Mouse (Mus musculus) left cerebral cortex, postnatal 25 days (tissue): ENCODE data around the gene Cysltr2. TPM values are rescaled to one million over a fixed set of nuclear protein-coding genes. Genes with fewer than 3 reads are reported as not detected.

Experiments used
- DNase-seq, 2 experiments: peaks; one replicate each; pipeline ENCODE4 v3.0.0; 2022; ENCODE audit warnings: low spot score in 2 of 2, mixed read lengths in 1 of 2
- intact Hi-C: fragments of 180-260 bp; cut with DNase I; formaldehyde crosslinking; loops from one replicate; pipeline ENCODE4 v1.15.1; 2025
- total RNA-seq, 2 experiments: library from RNA; stranded (reverse); gene quantifications; 2 replicates each; pipeline ENCODE4 v1.2.3; 2021

The Cysltr2 gene
- total RNA-seq, 2 experiments from 2014 or later: 0.71 to 1.8 TPM

- intact Hi-C loops: loop anchor here (5.0 kb wide), 1 partner anchor 418 kb away; no protein-coding TSS in a partner anchor
Measured at GRCm38 (mm10) chr14:73000325-73000724, 48.6 kb downstream of the Cysltr2 start.

DNA sequence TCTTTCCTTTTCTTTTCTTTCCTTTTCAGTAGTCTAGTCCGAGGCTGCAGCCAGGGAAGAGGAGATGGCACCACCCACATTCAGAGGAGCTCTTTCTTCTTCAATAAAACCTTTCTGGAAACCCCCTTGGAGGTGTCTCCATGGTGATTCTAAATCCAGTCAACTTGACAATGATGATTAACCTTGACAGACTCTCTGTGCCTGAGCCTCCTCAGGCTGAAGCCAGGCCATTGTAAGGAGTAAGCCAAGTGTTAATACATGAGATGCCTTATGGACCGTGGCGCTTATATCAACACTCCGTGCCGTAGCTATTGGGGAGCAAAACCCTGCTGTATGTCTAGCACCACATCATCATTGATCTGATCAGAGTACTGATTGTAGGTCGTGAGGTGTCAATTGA, 50.8 kb downstream of the Cysltr2 start:
- intact Hi-C loops: loop anchor here (5.0 kb wide), 1 partner anchor 466 kb away; no protein-coding TSS in a partner anchor
- DNase-seq: no peak

More at GRCm38 (mm10) chr14:73000325-73000724, 48.6 kb downstream of the Cysltr2 start:
- peak; percentile 42 to 48 for DNase-seq

- DNase-seq: no peak
- intact Hi-C loops: loop anchor here (10.0 kb wide), 2 partner anchors 171 to 271 kb away; partner anchors contain the start of gene Fndc3a
Measured at GRCm38 (mm10) chr14:72986044-72986443, 62.9 kb downstream of the Cysltr2 start.

GRCm38 (mm10) chr14:72985113-72985512, 63.8 kb downstream of the Cysltr2 start:
- no peak for DNase-seq
- intact Hi-C loops: loop anchor here (10.0 kb wide), 2 partner anchors 170 to 270 kb away; partner anchors contain the start of gene Fndc3a

DNA sequence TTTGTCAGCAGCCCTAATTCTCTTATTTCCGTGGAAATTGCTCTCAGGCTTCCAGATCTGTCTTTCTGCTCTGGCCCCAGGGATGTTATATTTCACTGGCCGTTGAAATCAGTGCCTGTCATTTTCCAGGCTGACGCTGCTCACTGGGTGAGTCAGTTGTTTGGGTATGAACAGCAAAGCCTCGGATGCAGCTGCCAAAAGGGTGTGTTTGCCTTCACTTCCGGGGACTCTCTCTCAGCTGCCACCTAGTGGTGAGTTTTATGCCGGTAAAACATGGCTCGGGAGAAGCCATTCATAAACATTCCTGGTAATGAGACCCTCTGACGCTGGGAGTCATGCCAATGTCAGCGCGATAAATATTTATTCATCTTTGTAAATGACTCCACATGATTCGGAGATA, 65.5 kb downstream of the Cysltr2 start:
- peak; percentile 88 to 93 for DNase-seq
- intact Hi-C loops: loop anchor here (10.0 kb wide), 2 partner anchors 169 to 269 kb away; partner anchors contain the start of gene Fndc3a

DNA sequence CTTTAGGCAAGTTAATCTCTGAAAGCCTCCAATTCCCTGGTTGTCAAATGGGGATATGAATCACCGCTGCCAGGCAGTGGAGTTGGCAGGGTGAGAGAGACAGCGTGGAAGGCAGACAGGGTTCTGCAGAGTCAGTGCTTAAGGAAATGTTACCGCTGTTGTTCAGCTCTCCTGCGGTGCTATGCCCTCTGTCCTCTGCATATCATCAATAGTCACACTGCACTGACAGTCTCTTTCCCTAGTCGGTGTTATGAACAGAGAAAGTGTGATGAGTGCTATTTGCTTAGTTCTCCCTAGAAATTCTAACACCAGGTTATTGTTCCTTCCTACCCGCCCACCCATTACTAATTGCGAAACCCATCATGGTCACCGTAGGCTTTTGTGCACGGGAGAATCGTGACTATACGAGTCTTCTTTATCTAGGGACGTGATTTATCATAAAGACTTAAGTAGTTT, 65.9 kb downstream of the Cysltr2 start:
- intact Hi-C loops: loop anchor here (10.0 kb wide), 2 partner anchors 168 to 268 kb away; partner anchors contain the start of gene Fndc3a
- DNase-seq: peak; percentile 7 to 44

DNA sequence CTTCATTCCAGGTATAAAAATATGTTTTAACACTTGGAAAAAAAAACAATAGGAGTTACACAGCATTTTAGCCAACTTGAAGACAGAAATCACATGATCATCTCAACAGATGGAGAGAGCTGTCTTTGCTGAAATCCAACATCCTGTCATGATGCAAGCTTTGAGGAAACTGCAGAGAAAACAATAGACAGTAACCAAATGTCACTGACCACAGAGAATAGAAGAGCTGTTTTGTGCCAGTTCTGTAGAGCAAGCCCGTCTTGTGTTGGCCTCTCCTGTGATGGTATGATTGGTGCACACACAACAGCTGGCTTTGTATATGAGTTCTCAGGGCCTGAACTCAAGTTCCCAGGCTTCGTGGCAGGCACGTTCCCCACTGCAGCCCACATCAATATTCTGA, 68.2 kb downstream of the Cysltr2 start:
- no peak for DNase-seq
- intact Hi-C loops: loop anchor here (10.0 kb wide), 2 partner anchors 166 to 266 kb away; partner anchors contain the start of gene Fndc3a

- intact Hi-C loops: loop anchor here (10.0 kb wide), 2 partner anchors 165 to 265 kb away; partner anchors contain the start of gene Fndc3a
- no peak for DNase-seq
Measured at GRCm38 (mm10) chr14:72980106-72980505, 68.8 kb downstream of the Cysltr2 start.

GRCm38 (mm10) chr14:72976111-72976510, 72.8 kb downstream of the Cysltr2 start:
- intact Hi-C loops: no loop called here
- DNase-seq: no peak

Other genes starting within 250 kb of the Cysltr2 start
- gene Rcbtb2, start 73.9 kb upstream of the Cysltr2 start, total RNA-seq: 10 to 100 TPM; 17.3 TPM
- 1 to 10 TPM; 1.4 to 1.6 TPM for gene Lpar6, start 188.8 kb upstream of the Cysltr2 start, total RNA-seq